Mouse (Mus musculus) CD4-positive naive resting alpha-beta T cell, adult 76 days (primary cell): ENCODE measurements around the gene Scml2. TPM values are rescaled to one million over a fixed set of nuclear protein-coding genes. Genes with fewer than 3 reads are reported as not detected.

Experiments used
- total RNA-seq: library from RNA; stranded (reverse); gene quantifications from one replicate; pipeline ENCODE4 v1.2.4, GENCODE M21; 2023

Gene Scml2
- 0.18 TPM for total RNA-seq

DNA sequence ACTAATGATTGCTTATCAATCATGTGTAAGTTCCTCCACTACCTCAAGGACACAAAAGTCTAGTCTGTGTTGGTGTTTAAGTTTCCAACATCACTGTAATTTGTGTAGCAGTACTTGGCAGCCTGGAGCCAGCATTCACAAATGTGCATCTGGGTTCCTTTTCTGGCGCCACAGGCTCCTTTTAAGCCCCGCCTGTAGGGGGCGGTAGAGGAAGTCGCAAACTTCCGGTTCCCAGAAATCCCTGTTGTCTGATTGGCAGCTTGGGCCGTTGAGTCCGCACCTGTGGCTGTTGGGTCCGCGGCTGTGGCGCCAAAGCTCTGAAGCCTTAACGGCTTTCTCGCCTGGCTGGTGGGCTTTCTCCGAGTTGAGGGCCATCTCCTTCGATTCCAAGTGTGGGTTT lies at the start of gene Scml2:
Gene Scml2, plus strand, starts transcription at position 301 of the 400 bp plus-strand sequence.

DNA sequence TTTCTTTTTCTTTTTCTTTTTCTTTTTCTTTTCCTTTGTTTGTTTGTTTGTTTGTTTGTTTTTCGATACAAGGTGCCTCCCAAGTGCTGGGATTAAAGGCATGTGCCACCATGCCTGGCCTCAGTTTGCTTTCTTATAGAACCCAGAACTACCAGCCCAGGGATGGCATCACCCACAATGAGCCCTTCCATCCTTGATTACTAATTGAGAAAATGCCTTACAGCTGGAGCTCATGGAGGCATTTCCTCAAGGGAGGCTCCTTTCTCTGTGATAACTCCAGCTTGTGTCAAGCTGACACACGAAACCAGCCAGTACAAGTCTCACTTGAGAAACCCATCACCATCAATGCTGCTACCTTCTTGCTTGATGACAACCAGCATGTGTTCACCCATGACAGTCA lies 170.2 kb downstream of the Scml2 start, which contains the start of gene Gm15262:
Gene Gm15262, plus strand, starts transcription at position 301 of the 400 bp plus-strand sequence.

Other genes starting within 250 kb of the Scml2 start
- gene Gja6, start 210.1 kb upstream of the Scml2 start, total RNA-seq = 0.64 TPM
- 2.7 TPM for gene Cdkl5, start 122.5 kb upstream of the Scml2 start, total RNA-seq
- not detected for gene Gm15262, start 170.3 kb downstream of the Scml2 start, total RNA-seq